Mouse (Mus musculus): Measurements from ENCODE around the gene Rras2. TPM values are rescaled to one million over a fixed set of nuclear protein-coding genes. Genes with fewer than 3 reads are reported as not detected.

Rras2 gene
- 21.2 and 21.7 TPM in 2 replicates for polyA plus RNA-seq (2012; rRNA removed)

GRCm38 (mm10) chr7:114117444-114117905 is at the start of gene Rras2:
Rras2 (minus strand) TSS chr7:114117781.
- Histone ChIP-seq H3K27ac (ENCODE audit: insufficient read depth, low read length) (peak within 1 kb of the TSS; percentile 82; the same call in 1 of the 2 replicates), H3K4me3 (ENCODE audit: insufficient read depth, low read length) (peak within 1 kb of the TSS; percentile 60), H3K4me1 (ENCODE audit: control insufficient read depth, insufficient read depth, low read length) (peaks cover 2% of the 10 kb centered on the region; the same call in 1 of the 2 replicates)
- peak; percentile 77 for TF ChIP-seq POLR2A (IDR thresholded peaks at IDR 0.05; ENCODE audit: extremely low read depth, insufficient read depth, low read length)
- no peak for TF ChIP-seq CTCF (IDR thresholded peaks at IDR 0.05; ENCODE audit: extremely low read depth, insufficient read depth, low read length)

GRCm38 (mm10) chr7:114162975-114163374 is 45.4 kb upstream of the Rras2 start:
- Histone ChIP-seq H3K4me1 (ENCODE audit: control insufficient read depth, insufficient read depth, low read length) (no peaks in the 10 kb centered on the region), H3K4me3 (ENCODE audit: insufficient read depth, low read length) (no peak overlapping the region), H3K27ac (ENCODE audit: insufficient read depth, low read length) (no peak overlapping the region)
- TF ChIP-seq POLR2A (IDR thresholded peaks at IDR 0.05; ENCODE audit: extremely low read depth, insufficient read depth, low read length) (no peak), CTCF (IDR thresholded peaks at IDR 0.05; ENCODE audit: extremely low read depth, insufficient read depth, low read length) (no peak)

GRCm38 (mm10) chr7:114161101-114161500 is 43.5 kb upstream of the Rras2 start:
- TF ChIP-seq POLR2A (IDR thresholded peaks at IDR 0.05; ENCODE audit: extremely low read depth, insufficient read depth, low read length) (no peak), CTCF (IDR thresholded peaks at IDR 0.05; ENCODE audit: extremely low read depth, insufficient read depth, low read length) (no peak)
- H3K4me1 ChIP-seq (ENCODE audit: control insufficient read depth, insufficient read depth, low read length), result 0 out of 2 replicates have a peak, but pooled peaks cover 1% of the 10 kb centered on the region
- no peak overlapping the region for H3K4me3 ChIP-seq (ENCODE audit: insufficient read depth, low read length)
- H3K27ac ChIP-seq (ENCODE audit: insufficient read depth, low read length), result no peak overlapping the region

- TF ChIP-seq CTCF (IDR thresholded peaks at IDR 0.05; ENCODE audit: extremely low read depth, insufficient read depth, low read length) (no peak), POLR2A (IDR thresholded peaks at IDR 0.05; ENCODE audit: extremely low read depth, insufficient read depth, low read length) (no peak)
- H3K27ac ChIP-seq (ENCODE audit: insufficient read depth, low read length), result no peak overlapping the region
- H3K4me1 ChIP-seq (ENCODE audit: control insufficient read depth, insufficient read depth, low read length), result 0 out of 2 replicates have a peak, but pooled peaks cover 1% of the 10 kb centered on the region
- H3K4me3 ChIP-seq (ENCODE audit: insufficient read depth, low read length), result no peak overlapping the region
These were observed 40.2 kb upstream of the Rras2 start for GRCm38 (mm10) chr7:114157716-114158278.

- Histone ChIP-seq H3K27ac (ENCODE audit: insufficient read depth, low read length) (no peak overlapping the region), H3K4me1 (ENCODE audit: control insufficient read depth, insufficient read depth, low read length) (peaks cover 3% of the 10 kb centered on the region), H3K4me3 (ENCODE audit: insufficient read depth, low read length) (no peak overlapping the region)
- TF ChIP-seq POLR2A (IDR thresholded peaks at IDR 0.05; ENCODE audit: extremely low read depth, insufficient read depth, low read length), result no peak
- no peak for TF ChIP-seq CTCF (IDR thresholded peaks at IDR 0.05; ENCODE audit: extremely low read depth, insufficient read depth, low read length)
These were observed 38.8 kb upstream of the Rras2 start for GRCm38 (mm10) chr7:114156364-114156763.

GRCm38 (mm10) chr7:114155053-114155865 is 37.7 kb upstream of the Rras2 start:
- Histone ChIP-seq H3K4me1 (ENCODE audit: control insufficient read depth, insufficient read depth, low read length) (peaks cover 6% of the 10 kb centered on the region), H3K4me3 (ENCODE audit: insufficient read depth, low read length) (no peak overlapping the region), H3K27ac (ENCODE audit: insufficient read depth, low read length) (no peak overlapping the region)
- TF ChIP-seq POLR2A (IDR thresholded peaks at IDR 0.05; ENCODE audit: extremely low read depth, insufficient read depth, low read length) (no peak), CTCF (IDR thresholded peaks at IDR 0.05; ENCODE audit: extremely low read depth, insufficient read depth, low read length) (no peak)

GRCm38 (mm10) chr7:114151036-114151780 is 33.6 kb upstream of the Rras2 start:
- TF ChIP-seq CTCF (IDR thresholded peaks at IDR 0.05; ENCODE audit: extremely low read depth, insufficient read depth, low read length) (no peak), POLR2A (IDR thresholded peaks at IDR 0.05; ENCODE audit: extremely low read depth, insufficient read depth, low read length) (0 out of 2 replicates have a peak, but pooled peaks have one; percentile 16)
- peaks cover 5% of the 10 kb centered on the region for H3K4me1 ChIP-seq (ENCODE audit: control insufficient read depth, insufficient read depth, low read length)
- peak overlapping the region; percentile 63 for H3K27ac ChIP-seq (ENCODE audit: insufficient read depth, low read length)
- H3K4me3 ChIP-seq (ENCODE audit: insufficient read depth, low read length), result no peak overlapping the region

- no peak overlapping the region for H3K27ac ChIP-seq (ENCODE audit: insufficient read depth, low read length)
- peaks cover 5% of the 10 kb centered on the region for H3K4me1 ChIP-seq (ENCODE audit: control insufficient read depth, insufficient read depth, low read length)
- no peak for TF ChIP-seq POLR2A (IDR thresholded peaks at IDR 0.05; ENCODE audit: extremely low read depth, insufficient read depth, low read length)
- no peak for TF ChIP-seq CTCF (IDR thresholded peaks at IDR 0.05; ENCODE audit: extremely low read depth, insufficient read depth, low read length)
- no peak overlapping the region for H3K4me3 ChIP-seq (ENCODE audit: insufficient read depth, low read length)
These were observed 32.0 kb upstream of the Rras2 start for GRCm38 (mm10) chr7:114149564-114149963.

- Histone ChIP-seq H3K4me3 (ENCODE audit: insufficient read depth, low read length) (no peak overlapping the region), H3K4me1 (ENCODE audit: control insufficient read depth, insufficient read depth, low read length) (peaks cover 5% of the 10 kb centered on the region), H3K27ac (ENCODE audit: insufficient read depth, low read length) (no peak overlapping the region)
- TF ChIP-seq CTCF (IDR thresholded peaks at IDR 0.05; ENCODE audit: extremely low read depth, insufficient read depth, low read length), result no peak
- TF ChIP-seq POLR2A (IDR thresholded peaks at IDR 0.05; ENCODE audit: extremely low read depth, insufficient read depth, low read length), result no peak
These were observed 31.6 kb upstream of the Rras2 start for GRCm38 (mm10) chr7:114149135-114149534.
